In the genomic region with DNA sequence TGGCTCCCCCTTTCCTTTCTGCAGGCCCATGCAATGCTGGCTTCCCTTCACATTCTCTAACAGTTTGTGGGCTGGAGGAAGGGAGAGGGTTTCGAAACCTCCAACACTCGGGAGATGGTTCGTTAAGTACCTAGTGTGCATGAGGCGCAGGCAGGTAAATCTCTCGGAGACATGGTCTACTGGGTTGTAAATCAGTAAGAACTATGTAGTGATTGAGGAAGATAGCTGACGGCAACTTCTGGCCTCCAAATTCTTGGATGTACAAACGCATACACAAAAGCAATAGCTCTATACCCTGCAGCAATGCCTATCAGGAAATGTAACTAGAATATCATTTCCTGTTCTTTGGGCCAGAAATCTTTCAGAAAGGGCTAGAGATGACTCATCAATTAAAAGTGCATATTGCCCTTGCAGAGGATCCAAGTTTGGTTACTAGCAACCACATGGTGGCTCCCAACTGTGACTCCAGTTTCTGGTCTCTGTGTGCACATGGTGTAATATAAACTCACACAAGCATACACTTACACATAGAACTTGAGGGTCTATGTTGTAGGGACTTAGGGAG, we compare ENCODE assay signal across 10 mouse cellular contexts. TPM values are rescaled to one million over a fixed set of nuclear protein-coding genes. Genes with fewer than 3 reads are reported as not detected.
DNase-seq lines count a peak whose midpoint lies in the region; ATAC-seq lines count a peak whose summit lies in the region.
"Had no signal": no experiment of that assay in that cellular context is flagged by ENCODE, and none has a peak within 500 bp of the region (broad histone marks: within the 10 kb centered on the region; RNA-seq: fewer than 3 reads in every experiment).

No protein-coding gene starts in this region.

- ATAC-seq in frontal cortex, adult (ENCODE audit: low TSS enrichment), result peak; percentile 53
- peak; percentile 83 for ATAC-seq in granulocyte monocyte progenitor cell, adult 5-6 weeks (replicated peaks; ENCODE audit: poor library complexity, severe bottlenecking)
- ATAC-seq: forebrain, embryonic 13.5 days had no signal

- DNase-seq in frontal cortex, adult 2 months (ENCODE audit: extremely low spot score in 1 of 2, low spot score in 1 of 2), result no peak
- peak; percentile 83 for DNase-seq in 3T3-L1 (ENCODE audit: low read depth, low spot score)
- peak; percentile 70 for DNase-seq in Muller cell, postnatal 12 days (ENCODE audit: inconsistent ontology term)
- DNase-seq in cerebellum, adult 18-20 months, result no peak
- no peak for DNase-seq in left cerebral cortex, adult 11 months (ENCODE audit: low spot score)
- DNase-seq in urinary bladder, adult 18-20 months (ENCODE audit: low spot score in 2 of 2), result no peak
- DNase-seq: heart, adult 2 months had no signal

RNA-seq across cellular contexts. Expression of a gene that starts 19.0 kb away (rescaled TPM):
- polyA plus RNA-seq in frontal cortex, adult 2 months (2012; rRNA removed), result 47.0 and 50.5 TPM in 2 replicates
- total RNA-seq in granulocyte monocyte progenitor cell, adult 5-6 weeks (2014; fragmentation: Nextera tagmentation), result 50.8 and 53.2 TPM in 2 replicates
- total RNA-seq in granulocyte monocyte progenitor cell, adult 5-6 weeks (2017), result 61.2 and 71.2 TPM in 2 replicates

RNA-seq across cellular contexts. Expression of a gene that starts 47.0 kb away (rescaled TPM):
- polyA plus RNA-seq in frontal cortex, adult 2 months (2012; rRNA removed), result 39.3 and 41.2 TPM in 2 replicates
- total RNA-seq in granulocyte monocyte progenitor cell, adult 5-6 weeks (2014; fragmentation: Nextera tagmentation), result 39.0 and 48.2 TPM in 2 replicates
- 29.1 and 42.0 TPM in 2 replicates for total RNA-seq in granulocyte monocyte progenitor cell, adult 5-6 weeks (2017)

Comparison
In these comparisons a context has a peak if more than half of its experiments do, and no peak if none do; other contexts are left out.
1. DNase-seq: peak in 3T3-L1 (single experiment) and Muller cell, postnatal 12 days (single experiment); none in frontal cortex, adult 2 months (0 of 2), cerebellum, adult 18-20 months (0 of 2), left cerebral cortex, adult 11 months (single experiment) and urinary bladder, adult 18-20 months (0 of 2).